Mouse (Mus musculus) lung, embryonic 15.5 days (tissue): ENCODE measurements at regions not wholly inside any gene's neighbourhood (a gene's known extent, or its start where the extent isn't known, plus 50 kb on each side); places are given as distances from the start of the nearest gene placed in this dataset.

Experiments used
- ATAC-seq: fragments of 200-750 bp; cut with Nextera tagmentation; 2 replicates; pipeline ENCODE4 v1.8.0; 2017; ENCODE audit warnings: moderate number of reproducible peaks, borderline replicate concordance; ENCODE audit not compliant: low FRiP score, low TSS enrichment; ENCODE audit errors: extremely low read depth
- H3K27ac ChIP-seq: fragments of 300-500 bp; sonication (generic); 2 replicates; pipeline ENCODE4 v1.5.1; 2015; ENCODE audit warnings: moderate library complexity, mild to moderate bottlenecking, inconsistent platforms
- H3K27me3 ChIP-seq: fragments of 300-500 bp; sonication (generic); 2 replicates; pipeline ENCODE4 v1.6.1; 2015; ENCODE audit warnings: inconsistent platforms
- H3K36me3 ChIP-seq: fragments of 300-500 bp; sonication (generic); 2 replicates; pipeline ENCODE4 v1.6.1; 2015; ENCODE audit warnings: inconsistent platforms
- H3K4me1 ChIP-seq: fragments of 300-500 bp; sonication (generic); 2 replicates; pipeline ENCODE4 v1.6.1; 2015; ENCODE audit warnings: inconsistent platforms
- H3K4me2 ChIP-seq: fragments of 300-500 bp; sonication (generic); 2 replicates; pipeline ENCODE4 v1.6.1; 2015; ENCODE audit warnings: inconsistent platforms, mild to moderate bottlenecking, moderate library complexity
- H3K4me3 ChIP-seq: fragments of 300-500 bp; sonication (generic); 2 replicates; pipeline ENCODE4 v1.5.1; 2015; ENCODE audit warnings: mild to moderate bottlenecking, inconsistent platforms
- H3K9ac ChIP-seq: fragments of 300-500 bp; sonication (generic); 2 replicates; pipeline ENCODE4 v1.6.1; 2015; ENCODE audit warnings: inconsistent platforms
- H3K9me3 ChIP-seq: fragments of 300-500 bp; sonication (generic); 2 replicates; pipeline ENCODE4 v1.6.1; 2016; ENCODE audit warnings: inconsistent platforms
- WGBS: fragments of 180-500 bp; shearing (Covaris S2); methylation state at CpG from one replicate; pipeline ENCODE4 v1.1.7; 2015; 5-methylcytosine and 5-hydroxymethylcytosine counted together

DNA sequence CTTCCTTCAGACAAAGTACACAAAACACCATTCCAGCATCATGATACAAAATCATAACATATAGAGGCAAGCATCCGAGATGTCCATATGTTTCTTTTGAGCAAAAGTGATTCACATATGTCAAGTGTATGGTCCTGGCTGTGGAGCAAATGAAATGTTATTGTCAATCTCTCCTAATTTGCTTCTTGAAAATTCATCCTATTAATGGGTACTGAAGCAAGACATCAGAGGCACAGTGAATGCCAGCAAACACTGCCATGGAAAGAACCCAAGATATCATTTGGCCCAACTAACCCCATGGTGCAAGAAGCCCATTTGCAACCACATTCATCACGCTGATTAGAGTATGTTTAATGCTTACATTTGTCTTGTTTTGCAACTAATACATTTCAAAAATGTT is 361.1 kb downstream of the Galc start:
- 70% methylated on average over 2 of the region's 2 CpGs for WGBS

DNA sequence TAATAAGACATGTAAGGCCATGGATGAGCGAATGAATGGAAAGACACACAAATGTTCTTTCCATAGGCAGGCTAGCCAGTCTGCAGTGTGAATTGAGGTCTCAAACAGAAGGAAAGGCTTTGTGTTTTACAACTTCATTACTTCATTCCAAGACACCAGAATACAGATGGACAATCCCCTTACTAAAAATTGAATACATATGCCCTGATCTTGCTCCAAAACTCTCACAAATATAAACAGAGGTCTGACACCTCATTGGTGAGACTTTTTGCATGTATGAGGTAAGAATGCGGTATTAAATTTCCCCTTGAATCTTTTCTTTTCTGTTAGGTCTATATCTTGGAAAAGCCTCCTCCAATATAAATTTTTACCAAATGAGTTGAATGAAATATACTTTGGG is 363.3 kb downstream of the Galc start:
- WGBS: 83% methylated on average over 2 of the region's 2 CpGs

More for the DNA sequence above, 361.1 kb downstream of the Galc start:
- Histone ChIP-seq H3K36me3 (no peaks in the 10 kb centered on the region), H3K9ac (no peak overlapping the region), H3K4me1 (no peaks in the 10 kb centered on the region), H3K4me2 (no peak overlapping the region), H3K27ac (no peak overlapping the region), H3K9me3 (no peaks in the 10 kb centered on the region), H3K4me3 (no peak overlapping the region), H3K27me3 (no peaks in the 10 kb centered on the region)
- ATAC-seq: no peak

DNA sequence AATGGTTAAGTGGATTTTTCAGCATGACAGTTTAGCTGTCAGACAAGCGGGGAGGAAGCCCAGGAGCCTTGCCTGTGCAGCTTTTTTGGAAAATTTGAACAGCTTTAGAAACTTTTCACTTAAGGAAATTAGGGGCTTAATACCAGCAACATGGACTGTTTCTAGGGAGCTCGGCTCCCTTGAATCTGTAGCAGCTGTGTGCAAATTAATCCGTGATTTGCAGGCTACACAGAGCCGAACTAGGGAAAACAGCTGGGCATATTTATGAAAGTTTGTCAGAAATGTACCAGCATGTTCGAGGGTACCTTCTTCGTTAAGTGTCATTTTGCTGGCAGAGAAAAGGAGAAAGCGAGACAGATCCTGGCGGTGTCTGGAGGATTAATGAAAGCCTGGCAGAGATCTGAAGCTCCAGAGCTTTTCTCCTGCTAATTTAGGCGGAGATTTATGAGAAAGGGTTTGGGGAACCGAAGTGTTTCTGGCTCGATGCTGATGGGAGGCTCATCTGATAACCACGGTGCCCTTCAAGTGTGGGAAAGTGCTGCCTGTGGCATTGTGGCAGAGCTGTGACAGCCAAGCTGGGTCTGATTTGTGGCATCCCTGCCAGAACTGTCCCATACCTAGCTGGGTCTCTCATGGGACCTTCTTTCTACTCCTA is 370.3 kb downstream of the Galc start:
- no peak for ATAC-seq
- H3K27me3 ChIP-seq: no peaks in the 10 kb centered on the region
- WGBS: 14% methylated on average over 12 of the region's 12 CpGs
- H3K4me3 ChIP-seq: no peak overlapping the region
- H3K36me3 ChIP-seq: no peaks in the 10 kb centered on the region
- H3K27ac ChIP-seq: no peak overlapping the region
- H3K4me1 ChIP-seq: no peaks in the 10 kb centered on the region
- H3K4me2 ChIP-seq: peak overlapping the region; percentile 8; the same call in 1 of the 2 replicates
- H3K9me3 ChIP-seq: no peaks in the 10 kb centered on the region
- no peak overlapping the region for H3K9ac ChIP-seq

More for the DNA sequence above, 363.3 kb downstream of the Galc start:
- Histone ChIP-seq H3K4me2 (no peak overlapping the region), H3K36me3 (no peaks in the 10 kb centered on the region), H3K27me3 (no peaks in the 10 kb centered on the region), H3K4me3 (no peak overlapping the region), H3K4me1 (no peaks in the 10 kb centered on the region), H3K9me3 (no peaks in the 10 kb centered on the region), H3K27ac (no peak overlapping the region), H3K9ac (no peak overlapping the region)
- ATAC-seq: no peak

DNA sequence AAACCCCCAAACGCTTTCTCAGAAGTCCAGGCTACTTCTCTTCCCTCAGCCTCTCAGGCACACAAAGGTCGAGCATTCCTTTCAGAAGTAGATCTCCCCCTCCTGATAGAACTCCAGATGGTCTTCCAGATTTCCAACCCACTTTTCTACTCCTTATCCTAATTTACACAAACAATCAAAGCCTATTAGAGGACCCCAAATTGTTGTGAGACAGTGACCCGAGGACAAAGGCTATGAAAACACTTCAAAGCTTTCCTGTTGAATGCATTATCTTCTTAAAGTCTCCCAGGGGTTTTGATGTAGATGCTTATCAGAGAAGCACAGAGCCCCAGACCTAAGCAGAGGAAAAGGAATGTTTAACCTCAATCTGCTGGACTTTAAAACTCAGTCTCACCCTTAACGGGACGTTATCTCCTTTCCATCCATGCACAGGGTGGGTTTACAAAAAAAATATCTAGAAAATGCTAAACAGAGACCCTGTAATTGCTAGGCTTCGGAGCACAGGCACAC is 370.9 kb downstream of the Galc start:
- 9% methylated on average over 6 of the region's 6 CpGs for WGBS
- H3K4me3 ChIP-seq: no peak overlapping the region
- ATAC-seq: no peak
- H3K9me3 ChIP-seq: no peaks in the 10 kb centered on the region
- H3K27ac ChIP-seq: no peak overlapping the region
- H3K27me3 ChIP-seq: no peaks in the 10 kb centered on the region
- H3K4me2 ChIP-seq: 0 out of 2 replicates have a peak overlapping the region, but pooled peaks have one; percentile 8
- H3K36me3 ChIP-seq: no peaks in the 10 kb centered on the region
- no peak overlapping the region for H3K9ac ChIP-seq
- H3K4me1 ChIP-seq: no peaks in the 10 kb centered on the region

DNA sequence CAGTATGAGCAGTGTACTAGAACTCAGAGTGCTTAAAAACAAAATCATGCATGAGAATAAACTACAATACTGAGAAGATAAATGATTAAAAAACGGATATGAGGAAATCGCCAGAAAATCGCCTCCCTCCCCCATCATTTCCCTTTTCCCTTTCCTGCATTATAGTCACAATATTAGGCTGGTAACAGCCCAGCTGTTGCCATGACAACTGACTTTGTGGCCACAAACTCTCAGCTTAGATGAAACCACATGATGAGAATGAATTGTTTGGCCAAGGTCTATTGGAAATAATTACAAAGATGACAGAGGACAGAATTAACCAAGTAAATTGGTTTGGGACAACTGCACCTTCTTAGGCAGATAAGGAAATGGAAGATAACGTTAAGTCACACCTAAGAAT is 376.8 kb downstream of the Galc start:
- H3K4me1 ChIP-seq: no peaks in the 10 kb centered on the region
- no peaks in the 10 kb centered on the region for H3K27me3 ChIP-seq
- no peak overlapping the region for H3K27ac ChIP-seq
- no peak overlapping the region for H3K4me2 ChIP-seq
- 72% methylated on average over 4 of the region's 4 CpGs for WGBS
- H3K9me3 ChIP-seq: no peaks in the 10 kb centered on the region
- H3K9ac ChIP-seq: no peak overlapping the region
- H3K4me3 ChIP-seq: no peak overlapping the region
- ATAC-seq: no peak
- H3K36me3 ChIP-seq: no peaks in the 10 kb centered on the region

- Histone ChIP-seq H3K36me3 (no peaks in the 10 kb centered on the region), H3K4me3 (no peak overlapping the region), H3K4me2 (no peak overlapping the region), H3K4me1 (no peaks in the 10 kb centered on the region), H3K9me3 (no peaks in the 10 kb centered on the region), H3K9ac (no peak overlapping the region), H3K27ac (no peak overlapping the region), H3K27me3 (no peaks in the 10 kb centered on the region)
- ATAC-seq: peak; percentile 72; the same call in 1 of the 2 replicates
- WGBS: 4% methylated on average over 2 of the region's 2 CpGs
These were observed 386.9 kb downstream of the Galc start for GRCm38 (mm10) chr12:97872391-97872790.

DNA sequence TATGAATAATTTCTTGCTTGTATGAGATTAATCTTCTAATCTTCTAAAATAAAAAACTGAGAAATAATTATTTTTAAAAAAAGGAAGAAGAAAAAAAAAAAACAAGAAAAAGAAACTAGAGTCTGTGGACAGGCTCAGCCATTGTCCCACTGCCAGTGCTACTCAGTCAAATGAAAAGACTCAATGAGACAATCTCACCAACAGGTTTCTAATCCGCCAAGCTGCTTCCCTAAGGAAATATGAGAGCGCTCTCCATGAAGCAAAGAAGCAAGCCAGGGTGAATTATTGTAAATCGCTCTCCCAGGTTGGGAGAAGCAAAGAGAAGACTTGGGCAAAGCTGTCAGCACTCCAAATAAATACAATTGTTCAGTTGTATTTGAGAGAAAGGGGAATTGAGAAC is 396.3 kb downstream of the Galc start:
- Histone ChIP-seq H3K4me3 (no peak overlapping the region), H3K4me2 (no peak overlapping the region), H3K27me3 (no peaks in the 10 kb centered on the region), H3K9me3 (no peaks in the 10 kb centered on the region), H3K9ac (no peak overlapping the region), H3K27ac (no peak overlapping the region), H3K36me3 (no peaks in the 10 kb centered on the region), H3K4me1 (no peaks in the 10 kb centered on the region)
- ATAC-seq: no peak
- 89% methylated on average over 3 of the region's 3 CpGs for WGBS

DNA sequence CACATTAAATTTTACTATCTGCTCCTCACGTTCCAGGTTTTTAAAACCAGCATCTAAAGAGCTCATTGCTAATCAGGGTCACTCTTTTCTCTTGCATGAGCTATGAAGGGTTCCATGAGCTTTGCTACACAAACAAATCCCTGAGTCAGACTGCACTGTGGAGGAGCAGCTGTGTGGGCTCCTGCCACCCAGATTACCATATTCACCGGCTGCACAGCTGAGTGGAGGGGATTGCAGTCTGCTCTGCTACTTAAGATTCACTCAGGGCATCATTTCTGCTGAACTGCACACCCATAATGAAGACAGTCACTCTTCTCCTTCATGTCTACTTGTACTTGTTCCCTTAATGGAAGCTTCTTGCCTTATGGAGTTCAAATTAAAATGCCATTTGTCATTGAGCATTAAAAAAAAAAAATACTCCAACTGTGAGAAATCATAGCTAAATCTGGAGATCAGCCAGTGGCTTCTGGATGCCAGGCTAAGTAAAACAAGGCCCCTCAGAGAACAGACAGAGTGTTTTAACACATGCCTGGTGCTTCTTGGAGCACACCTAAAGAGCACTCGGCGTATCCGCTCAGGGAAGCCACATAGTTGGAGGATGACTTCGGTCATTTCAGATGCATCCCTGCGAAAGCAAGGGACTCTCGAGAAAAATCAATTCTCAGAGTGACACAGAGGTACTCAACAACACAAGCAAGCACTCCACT is 422.9 kb downstream of the Galc start:
- no peak overlapping the region for H3K9ac ChIP-seq
- no peak overlapping the region for H3K4me3 ChIP-seq
- 82% methylated on average over 8 of the region's 8 CpGs for WGBS
- H3K36me3 ChIP-seq: no peaks in the 10 kb centered on the region
- no peaks in the 10 kb centered on the region for H3K9me3 ChIP-seq
- ATAC-seq: no peak
- no peaks in the 10 kb centered on the region for H3K4me1 ChIP-seq
- no peaks in the 10 kb centered on the region for H3K27me3 ChIP-seq
- no peak overlapping the region for H3K27ac ChIP-seq
- H3K4me2 ChIP-seq: no peak overlapping the region

DNA sequence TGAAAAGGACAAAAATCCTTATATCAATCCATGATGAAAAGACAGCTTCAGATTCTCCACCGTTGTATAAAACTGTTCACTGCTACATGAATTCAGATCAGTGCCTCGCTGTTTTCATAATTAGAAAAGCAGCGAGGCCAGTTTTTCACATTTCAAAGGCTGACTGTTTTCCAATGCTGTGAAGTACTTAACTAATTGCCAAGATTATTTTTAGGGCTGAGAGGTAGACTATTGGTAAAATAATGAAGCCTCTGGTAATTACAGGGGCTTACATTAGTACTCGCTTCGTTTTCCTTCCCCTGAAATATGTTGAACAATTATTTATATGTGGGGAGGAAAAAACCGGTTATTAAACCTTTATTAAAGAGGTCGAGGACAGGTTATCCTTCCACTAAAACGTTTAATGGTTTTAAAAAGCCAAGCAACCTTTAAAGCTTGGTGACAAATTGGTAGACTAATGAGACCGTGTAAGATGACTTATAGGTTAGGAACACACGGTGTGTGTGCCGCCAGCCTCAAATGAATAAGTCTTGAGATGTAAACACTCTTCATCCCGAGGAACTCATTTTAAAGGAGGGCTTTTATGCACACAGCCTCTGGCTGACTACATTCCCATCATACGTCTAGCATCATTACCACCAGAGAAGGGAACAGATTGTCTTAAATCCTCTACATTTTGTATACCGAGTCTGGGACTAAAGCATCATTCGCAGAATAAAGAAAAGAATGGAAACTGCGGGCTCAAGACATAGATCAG is 465.7 kb downstream of the Galc start:
- no peak for ATAC-seq

GRCm38 (mm10) chr12:97783476-97783875 is 475.8 kb downstream of the Galc start:
- no peak for ATAC-seq
- Histone ChIP-seq H3K9ac (no peak overlapping the region), H3K9me3 (no peaks in the 10 kb centered on the region), H3K4me3 (no peak overlapping the region), H3K4me1 (no peaks in the 10 kb centered on the region), H3K27me3 (no peaks in the 10 kb centered on the region), H3K36me3 (no peaks in the 10 kb centered on the region), H3K4me2 (no peak overlapping the region), H3K27ac (no peak overlapping the region)
- 88% methylated on average over 3 of the region's 3 CpGs for WGBS

More for the DNA sequence above, 465.7 kb downstream of the Galc start:
- no peaks in the 10 kb centered on the region for H3K36me3 ChIP-seq
- no peak overlapping the region for H3K27ac ChIP-seq
- no peaks in the 10 kb centered on the region for H3K4me1 ChIP-seq
- H3K9ac ChIP-seq: no peak overlapping the region
- no peaks in the 10 kb centered on the region for H3K27me3 ChIP-seq
- H3K4me2 ChIP-seq: no peak overlapping the region
- 70% methylated on average over 16 of the region's 16 CpGs for WGBS
- no peaks in the 10 kb centered on the region for H3K9me3 ChIP-seq
- H3K4me3 ChIP-seq: no peak overlapping the region

DNA sequence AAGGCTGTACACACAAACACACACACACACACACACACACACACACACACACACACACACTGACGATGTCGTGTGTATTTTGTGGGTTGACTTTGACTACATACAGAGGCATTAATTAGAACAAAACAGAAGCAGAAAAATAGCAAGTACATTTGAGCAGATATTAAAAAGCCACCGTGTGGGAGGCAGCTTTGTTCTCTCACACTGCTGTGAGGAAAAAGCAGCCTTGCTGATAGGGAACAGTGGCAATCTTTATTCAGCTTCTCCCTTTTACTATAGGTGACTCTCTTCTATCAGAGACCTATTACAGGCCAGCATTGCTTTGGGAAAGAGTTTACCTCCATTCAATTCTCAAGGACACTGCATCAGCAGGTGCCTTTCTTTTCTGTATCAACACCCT is 500.1 kb downstream of the Galc start:
- Histone ChIP-seq H3K4me1 (no peaks in the 10 kb centered on the region), H3K9me3 (no peaks in the 10 kb centered on the region), H3K4me3 (no peak overlapping the region), H3K4me2 (no peak overlapping the region), H3K27ac (no peak overlapping the region), H3K9ac (no peak overlapping the region), H3K36me3 (no peaks in the 10 kb centered on the region), H3K27me3 (no peaks in the 10 kb centered on the region)
- no peak for ATAC-seq
- 84% methylated on average over 3 of the region's 3 CpGs for WGBS

- ATAC-seq: no peak
- Histone ChIP-seq H3K4me2 (no peak overlapping the region), H3K4me1 (no peaks in the 10 kb centered on the region), H3K4me3 (no peak overlapping the region), H3K36me3 (no peaks in the 10 kb centered on the region), H3K9ac (no peak overlapping the region), H3K27me3 (no peaks in the 10 kb centered on the region), H3K27ac (no peak overlapping the region), H3K9me3 (no peaks in the 10 kb centered on the region)
- 50% methylated on average over 2 of the region's 2 CpGs for WGBS
These were observed 500.6 kb downstream of the Galc start for GRCm38 (mm10) chr12:97758624-97759023.
